Mouse (Mus musculus): ENCODE data around the gene Magt1.
"Not testable (repeated sequence)": the region's sequence is repeated elsewhere in the genome, so short reads cannot be mapped to it uniquely, and the experiment has no call there.

Magt1 gene

DNA sequence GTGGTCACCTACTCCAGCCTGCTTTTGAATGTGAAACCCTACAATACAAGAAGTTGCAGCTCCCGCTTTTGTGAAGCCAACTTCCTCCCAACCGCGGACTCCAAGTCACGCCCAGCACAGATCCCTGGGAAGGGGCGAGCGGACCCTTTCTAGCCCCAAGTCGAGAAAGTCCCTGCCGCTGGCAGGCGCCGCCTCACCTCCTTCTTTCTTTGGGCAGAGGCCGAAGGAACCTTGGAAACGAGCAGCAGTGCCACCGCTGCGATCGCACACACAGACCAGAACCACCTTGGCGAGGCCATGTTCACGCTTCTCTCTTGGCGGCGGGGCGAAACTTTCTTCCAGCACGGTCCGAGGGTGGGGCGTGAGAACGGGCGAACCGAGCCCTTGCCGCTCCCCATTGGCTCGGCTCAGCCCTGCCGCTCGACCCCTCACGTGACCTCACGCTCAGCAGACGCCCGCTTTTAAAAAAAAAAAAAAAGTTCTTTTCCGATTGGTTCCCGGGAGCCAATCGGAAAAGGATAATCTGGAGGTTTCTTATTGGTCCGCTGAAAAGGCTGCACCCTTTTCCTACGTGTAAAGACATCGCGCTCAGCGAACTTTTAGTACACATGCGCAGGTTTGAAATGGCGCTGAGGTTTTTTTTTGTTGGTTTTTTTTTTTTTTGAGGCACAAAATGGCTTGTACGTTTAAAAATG, at the start of gene Magt1:
TSS of gene Magt1 (minus strand) at position 442 of the 695 bp plus-strand sequence.
- peak; percentile 95 for DNase-seq (ENCODE audit: extremely low read depth, low read depth)

DNA sequence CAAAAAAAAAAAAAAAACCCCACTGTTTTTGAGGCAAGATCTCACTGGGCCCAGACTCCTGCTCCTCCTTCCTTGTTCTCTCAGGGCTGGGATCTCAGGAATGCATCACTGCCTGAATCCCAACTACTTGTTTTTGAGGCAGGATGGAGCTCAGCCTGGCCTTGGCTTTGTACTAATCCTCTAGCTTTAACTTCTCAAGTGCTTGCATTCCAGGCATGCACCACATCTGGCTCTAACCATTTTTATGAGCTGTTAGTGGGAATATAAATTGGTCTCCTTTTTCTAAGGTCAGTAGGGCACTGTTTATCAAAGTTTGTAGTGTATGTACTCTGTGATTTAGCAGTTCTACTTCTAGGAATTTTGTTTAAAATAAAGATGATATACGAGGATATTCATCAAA, 36.5 kb upstream of the Magt1 start:
- no peak for DNase-seq (ENCODE audit: extremely low read depth, low read depth)

DNA sequence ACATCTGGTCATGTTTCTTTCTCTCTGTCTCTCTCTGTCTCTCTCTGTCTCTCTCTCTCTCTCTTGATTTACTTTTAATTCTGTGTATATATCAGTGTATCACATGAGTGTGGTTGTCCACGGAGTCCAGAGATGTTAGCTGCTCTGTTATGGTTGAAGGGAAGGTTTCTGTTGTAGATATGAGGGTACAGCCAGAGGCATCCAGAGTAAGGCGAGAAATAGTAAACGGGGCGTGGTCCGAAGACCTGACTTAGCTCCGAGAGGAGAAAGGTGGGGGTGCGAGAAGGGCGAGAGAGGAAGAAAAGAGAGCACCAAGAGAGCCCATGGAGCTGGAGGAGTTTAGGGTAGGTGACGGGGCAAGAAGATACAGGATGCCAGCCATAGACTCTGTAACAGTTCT, 34.2 kb upstream of the Magt1 start:
- DNase-seq (ENCODE audit: extremely low read depth, low read depth): no peak

DNA sequence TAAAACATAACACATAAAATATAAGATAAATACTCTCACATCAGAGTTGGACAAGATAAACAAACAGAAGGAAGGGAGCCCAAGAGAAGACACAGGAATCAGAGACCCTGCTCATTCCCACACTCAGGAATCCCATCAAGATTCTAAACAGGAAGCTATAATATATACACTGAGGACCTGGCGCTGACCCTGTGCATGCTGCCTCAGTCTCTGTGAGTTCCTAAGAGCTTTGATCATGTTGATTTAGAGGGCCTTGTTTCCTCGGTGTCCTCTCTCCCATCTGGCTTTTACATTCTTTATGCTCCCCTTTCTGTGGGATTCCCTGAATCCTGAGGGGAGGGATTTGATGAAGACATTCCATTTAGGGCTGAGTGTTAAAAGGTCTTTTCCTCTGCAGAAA, 33.7 kb upstream of the Magt1 start:
- DNase-seq (ENCODE audit: extremely low read depth, low read depth): no peak

DNA sequence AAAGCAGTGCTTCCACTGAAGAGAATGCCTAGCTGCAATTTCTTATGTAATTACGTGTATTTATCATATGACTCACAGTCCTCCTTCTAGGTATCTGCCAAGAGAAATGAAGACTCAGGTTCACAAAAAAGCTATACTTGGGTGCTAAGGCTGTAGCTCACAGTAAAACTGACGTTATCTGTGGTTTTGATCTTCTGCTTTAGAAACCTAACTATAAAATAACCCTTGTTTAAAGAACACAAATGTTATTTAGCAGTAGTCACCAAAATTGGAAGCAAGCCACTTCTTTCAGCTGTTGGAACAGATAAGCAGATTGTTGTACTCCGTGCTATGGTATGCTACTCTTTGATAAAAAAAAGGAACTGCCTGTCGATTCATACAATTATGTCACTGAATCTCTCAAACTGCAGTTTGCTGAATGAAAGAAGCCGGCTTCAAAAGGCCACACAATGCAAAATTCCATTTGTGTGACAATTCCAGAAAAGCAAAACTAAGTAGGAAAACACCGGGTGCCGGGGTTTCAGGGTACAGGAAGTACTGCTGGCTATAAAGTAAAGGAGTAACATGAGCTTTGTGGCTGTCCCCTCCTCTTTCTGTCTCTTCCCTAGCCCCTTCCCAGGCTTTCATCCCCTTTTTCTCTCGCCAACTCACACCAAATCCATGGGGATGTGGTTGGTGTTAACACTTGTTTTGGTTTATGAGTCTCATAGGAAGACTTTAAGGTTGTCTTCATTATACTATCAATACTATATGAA, 32.3 kb upstream of the Magt1 start:
- peak; percentile 99 for DNase-seq (ENCODE audit: extremely low read depth, low read depth)

DNA sequence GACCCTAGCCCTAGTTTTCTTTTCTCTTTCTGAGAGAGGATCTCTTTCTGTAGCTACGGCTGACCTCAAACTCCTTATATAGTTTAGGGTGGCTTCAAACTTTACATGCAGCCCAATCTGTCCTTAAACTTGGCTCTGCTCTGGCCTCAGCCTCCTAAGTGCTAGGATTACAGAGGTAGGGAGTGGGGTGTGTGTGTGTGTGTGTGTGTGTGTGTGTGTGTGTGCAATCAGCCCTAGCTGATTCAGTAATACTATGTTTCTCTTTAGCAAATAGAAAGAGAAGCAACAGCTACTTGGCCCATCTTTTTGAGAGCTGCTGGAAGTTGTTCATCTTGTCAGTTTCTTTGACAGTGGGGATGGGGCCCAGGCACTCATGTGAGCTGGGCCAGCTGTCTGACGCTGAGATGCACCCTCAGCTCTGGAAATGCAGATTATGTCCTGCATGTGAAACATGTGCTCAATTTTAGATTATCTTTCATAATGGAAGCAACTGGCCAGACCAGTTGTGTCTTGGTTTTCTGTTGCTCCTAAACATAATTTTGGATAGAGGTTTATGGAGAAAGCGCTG, 25.6 kb upstream of the Magt1 start:
- DNase-seq (ENCODE audit: extremely low read depth, low read depth): no peak

DNA sequence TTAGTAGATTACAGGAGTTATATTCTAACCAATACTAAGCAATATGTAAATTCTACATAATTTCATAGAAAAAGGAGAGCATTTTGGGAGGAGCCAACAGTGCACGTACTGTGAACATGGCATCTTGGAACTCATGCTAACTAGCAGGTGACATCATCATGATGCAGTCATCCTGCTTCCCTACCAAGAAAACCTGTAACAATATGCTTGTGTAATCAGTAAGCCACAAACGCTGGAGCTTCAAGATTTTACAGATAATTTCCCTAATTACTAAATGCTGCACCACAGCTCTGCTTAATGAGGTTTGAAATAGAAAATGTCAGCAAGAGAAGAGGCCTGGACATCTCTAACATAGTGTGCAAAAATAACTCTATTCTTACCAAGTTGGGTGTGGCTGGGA, 24.0 kb upstream of the Magt1 start:
- no peak for DNase-seq (ENCODE audit: extremely low read depth, low read depth)

DNA sequence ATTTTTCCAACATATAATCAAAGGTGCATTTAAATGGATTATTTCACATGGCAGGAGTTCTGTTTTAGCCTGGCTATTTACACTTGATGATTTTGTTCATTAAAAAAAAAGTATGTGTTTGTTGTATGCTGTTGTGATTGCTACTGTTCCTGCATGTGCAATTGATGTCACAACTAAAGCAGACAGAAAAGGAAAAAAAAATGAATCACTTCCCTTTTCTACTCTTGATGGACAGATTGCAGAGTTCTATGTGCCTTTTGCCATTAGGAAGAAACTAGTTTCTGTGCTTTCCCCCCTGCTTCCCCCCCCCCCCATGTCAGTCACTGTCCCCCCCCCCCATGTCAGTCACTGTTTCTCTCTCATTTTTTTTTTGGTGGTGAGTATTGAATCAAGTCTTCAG, 19.4 kb upstream of the Magt1 start:
- DNase-seq (ENCODE audit: extremely low read depth, low read depth): no peak

DNA sequence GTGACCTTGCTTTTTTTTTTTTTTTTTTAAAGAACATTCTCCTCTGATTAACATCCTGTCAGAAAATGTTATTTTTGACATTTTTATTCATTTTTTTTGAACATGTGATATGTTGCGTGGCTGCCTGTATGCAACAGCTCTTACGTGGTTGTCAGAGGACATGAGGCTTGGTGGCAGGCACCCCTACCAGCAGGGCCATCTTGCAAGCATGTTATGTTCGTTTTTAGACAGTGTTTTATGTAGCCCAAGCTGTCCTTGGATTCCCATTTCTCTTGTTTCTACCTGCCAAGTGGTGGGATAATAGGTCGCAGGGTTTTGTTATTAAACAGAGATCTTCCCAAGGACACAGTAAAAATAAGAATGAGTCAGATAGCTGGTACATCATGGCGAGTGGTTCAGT, 18.5 kb upstream of the Magt1 start:
- no peak for DNase-seq (ENCODE audit: extremely low read depth, low read depth)

DNA sequence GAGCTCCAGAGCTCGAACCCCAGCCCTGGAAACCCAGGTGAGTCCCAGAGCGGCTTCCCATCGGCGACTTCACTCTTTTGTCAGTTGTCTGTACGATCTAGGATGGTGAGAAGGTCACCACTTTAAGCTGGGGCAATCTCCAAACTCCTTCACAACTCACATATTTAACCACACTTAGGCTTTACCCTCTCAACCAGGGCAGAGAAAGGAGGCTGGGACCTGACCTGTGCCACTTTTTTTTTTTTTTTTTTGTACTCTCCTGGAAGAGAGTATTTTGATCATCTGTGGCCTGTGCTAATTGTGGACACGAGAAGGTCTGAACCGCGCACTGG, 15.6 kb upstream of the Magt1 start:
- DNase-seq (ENCODE audit: extremely low read depth, low read depth): no peak

DNA sequence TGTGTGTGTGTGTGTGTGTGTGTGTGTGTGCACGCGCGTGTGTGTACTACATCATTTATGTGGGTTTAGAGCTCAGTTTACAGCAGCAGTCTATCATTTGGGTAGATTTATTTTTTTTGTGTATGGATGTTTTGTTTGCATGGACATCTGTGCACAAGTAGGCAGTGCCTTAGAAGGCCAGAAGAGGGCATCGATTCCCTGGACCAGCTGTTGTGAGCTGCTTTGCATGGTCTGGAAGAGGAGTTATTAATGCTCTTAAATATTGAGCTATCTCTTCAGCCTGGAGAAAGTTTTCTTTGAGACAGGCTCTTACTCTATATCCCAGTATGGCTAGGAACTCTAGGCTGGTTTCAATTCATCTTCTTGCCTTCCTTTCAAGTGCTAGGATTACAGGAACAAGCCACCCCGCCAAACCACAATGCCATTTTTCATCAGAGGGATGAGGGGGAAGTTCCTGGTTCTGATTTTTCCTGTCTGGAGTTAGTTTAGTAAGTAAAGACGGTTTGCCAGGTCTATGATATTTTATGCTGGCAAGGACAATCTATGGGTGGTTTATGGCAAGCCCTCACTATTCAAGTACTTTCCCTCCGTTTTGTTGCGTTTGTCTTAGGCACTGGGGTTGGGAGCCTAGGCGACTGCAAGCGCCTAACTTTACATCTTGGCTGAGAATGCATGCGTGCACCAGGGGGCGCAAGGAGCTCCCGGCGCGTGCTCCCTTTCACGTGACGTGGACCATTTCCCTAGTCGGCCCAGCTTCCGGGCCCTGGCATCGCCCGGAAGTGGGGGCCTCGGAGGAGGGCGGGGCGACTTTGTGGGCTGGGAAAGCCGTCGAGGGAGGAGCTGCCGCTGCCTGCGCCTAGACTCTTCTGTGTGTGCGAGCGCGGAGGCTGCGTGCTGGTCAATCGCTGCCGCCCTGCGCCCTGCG, 15.0 kb upstream of the Magt1 start, which contains the start of gene Atp7a:
TSS of gene Atp7a (plus strand) at position 859 of the 925 bp plus-strand sequence.
- DNase-seq (ENCODE audit: extremely low read depth, low read depth): peak; percentile 77

DNA sequence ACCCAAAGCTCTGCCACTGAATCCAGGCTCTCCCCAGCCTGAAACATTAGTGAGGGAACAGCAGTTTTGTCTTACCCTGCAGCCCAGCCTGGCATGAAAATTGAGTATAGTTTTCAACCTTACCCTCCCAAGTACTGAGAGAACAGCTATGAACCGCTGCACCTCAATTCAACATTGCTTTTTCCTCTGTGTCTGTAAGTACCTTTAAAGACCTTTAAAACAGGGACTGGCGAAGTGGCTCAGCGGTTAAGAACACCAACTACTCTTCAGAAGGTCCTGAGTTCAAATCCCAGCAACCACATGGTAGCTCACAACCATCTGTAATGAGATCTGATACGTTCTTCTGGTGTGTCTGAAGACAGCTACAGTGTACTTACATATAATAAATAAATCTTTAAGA, 5.8 kb upstream of the Magt1 start:
- DNase-seq (ENCODE audit: extremely low read depth, low read depth): no peak

DNA sequence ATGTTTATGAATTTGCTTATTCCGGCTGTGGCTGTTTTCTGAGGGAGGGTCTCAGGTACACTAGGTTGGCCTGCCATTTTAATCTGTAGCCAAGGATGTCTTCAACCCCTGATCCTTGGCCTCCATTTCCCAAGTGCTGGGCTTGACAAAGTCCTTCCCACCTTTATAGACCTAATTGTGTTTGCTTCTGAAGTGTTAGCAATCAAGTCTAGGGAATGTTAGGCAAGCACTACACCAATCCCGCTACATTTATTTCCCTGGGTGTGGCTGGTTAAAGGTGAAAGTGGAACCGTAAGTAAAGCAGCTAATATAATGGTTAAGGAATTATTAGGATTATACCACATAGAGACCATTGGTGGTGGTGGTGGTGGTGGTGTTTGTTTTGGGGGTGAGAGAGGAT, 5.4 kb upstream of the Magt1 start:
- no peak for DNase-seq (ENCODE audit: extremely low read depth, low read depth)

DNA sequence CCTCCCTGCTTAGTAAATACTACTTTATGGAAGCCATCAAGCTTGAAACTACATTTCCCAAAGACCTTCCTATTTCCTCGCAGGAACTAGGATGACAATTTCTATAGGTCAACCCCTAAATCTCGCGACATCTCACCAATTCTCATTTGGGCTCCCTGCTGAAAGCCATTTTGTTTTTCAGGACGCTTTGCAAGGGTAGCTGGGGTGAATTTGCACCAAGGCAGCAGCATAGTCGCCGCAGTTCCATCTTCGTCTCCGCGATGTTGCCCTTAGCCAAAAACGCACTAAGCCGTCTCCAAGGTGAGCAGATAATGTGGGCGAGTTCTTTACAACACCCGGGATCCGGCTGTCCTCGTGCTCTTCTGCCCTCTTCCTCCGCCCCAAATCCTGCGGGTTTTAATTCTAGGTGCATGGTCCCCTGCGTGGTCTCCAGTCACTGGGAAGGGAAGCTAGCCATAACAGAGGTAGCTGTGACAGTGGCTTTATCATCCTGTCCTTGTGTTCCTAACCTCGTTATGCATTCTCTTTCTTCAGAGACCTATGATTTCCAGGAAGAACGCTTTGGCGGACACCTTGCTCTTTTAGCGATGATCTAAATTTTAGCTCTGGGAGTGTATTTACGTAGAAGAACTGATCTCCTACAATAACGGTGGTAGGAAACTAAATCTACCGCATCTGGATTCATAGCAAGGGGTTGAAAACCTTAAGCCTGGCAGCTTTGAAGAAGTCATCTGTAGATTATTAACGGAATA, 4.0 kb upstream of the Magt1 start, which contains the start of gene Cox7b:
TSS of gene Cox7b (plus strand) at position 130 of the 752 bp plus-strand sequence.
- peak; percentile 97 for DNase-seq (ENCODE audit: extremely low read depth, low read depth)

DNA sequence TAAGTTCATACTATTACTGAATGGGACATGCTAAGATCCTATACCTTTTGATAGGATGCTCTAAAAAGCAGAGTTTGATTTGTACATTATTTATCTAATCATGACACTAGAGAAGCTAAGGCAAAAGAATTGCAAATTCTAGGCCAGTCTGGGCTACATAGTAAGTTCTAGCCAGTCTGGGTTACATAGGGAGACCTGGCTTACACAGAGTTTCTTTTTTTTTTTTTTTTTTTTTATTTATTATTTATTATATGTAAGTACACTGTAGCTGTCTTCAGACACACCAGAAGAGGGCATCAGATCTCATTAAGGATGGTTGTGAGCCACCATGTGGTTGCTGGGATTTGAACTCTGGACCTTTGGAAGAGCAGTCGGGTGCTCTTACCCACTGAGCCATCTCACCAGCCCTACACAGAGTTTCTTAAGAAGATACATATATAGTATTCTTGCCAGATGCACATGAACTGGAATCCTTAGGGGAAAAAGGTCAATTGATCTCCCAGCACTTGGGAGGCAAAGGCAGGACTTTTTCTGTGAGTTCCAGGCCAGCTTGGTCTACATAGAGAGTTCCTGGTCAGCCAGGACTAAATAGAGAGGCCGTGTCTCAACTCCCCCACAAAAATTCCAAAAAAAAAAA, 3.2 kb upstream of the Magt1 start:
- DNase-seq (ENCODE audit: extremely low read depth, low read depth): not testable (repeated sequence)

DNA sequence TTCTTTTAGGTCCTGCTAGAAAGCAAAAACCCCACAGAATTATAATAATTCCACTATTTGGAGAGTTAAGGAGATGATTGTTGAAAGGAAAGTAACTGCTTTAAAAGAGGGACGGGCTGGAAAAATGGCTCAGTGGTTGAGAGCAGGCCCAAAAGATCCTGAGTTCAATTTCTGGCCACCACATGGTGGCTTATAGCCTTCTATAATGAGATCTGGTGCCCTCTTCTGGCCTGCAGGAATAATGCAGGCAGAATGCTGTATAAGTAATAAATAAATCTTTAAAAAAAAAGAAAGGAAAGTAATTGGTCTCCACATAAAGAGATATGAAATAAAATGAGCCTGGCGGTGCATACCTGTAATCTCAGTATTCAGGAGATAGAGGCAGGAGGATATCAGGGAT, 1.5 kb upstream of the Magt1 start:
- peak; percentile 79 for DNase-seq (ENCODE audit: extremely low read depth, low read depth)

DNA sequence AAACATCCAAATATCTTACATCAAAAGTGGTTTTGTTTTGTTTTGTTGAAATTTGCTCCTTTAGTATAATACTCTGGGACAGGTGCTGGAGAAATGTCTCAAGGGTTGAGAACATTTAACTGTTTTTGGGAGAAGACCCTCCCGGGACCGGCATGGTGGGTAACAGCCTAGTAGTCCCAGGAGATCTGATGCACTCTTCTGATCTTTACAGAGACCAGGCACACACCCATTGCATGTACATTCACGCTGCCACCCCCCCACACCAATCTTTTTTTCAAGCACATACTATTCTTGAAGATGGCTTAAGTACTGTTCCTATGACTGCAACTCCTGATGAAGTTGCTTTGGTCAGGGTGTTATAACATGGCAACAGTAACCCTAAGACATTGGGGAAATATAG, 853 bp upstream of the Magt1 start:
- DNase-seq (ENCODE audit: extremely low read depth, low read depth): no peak

DNA sequence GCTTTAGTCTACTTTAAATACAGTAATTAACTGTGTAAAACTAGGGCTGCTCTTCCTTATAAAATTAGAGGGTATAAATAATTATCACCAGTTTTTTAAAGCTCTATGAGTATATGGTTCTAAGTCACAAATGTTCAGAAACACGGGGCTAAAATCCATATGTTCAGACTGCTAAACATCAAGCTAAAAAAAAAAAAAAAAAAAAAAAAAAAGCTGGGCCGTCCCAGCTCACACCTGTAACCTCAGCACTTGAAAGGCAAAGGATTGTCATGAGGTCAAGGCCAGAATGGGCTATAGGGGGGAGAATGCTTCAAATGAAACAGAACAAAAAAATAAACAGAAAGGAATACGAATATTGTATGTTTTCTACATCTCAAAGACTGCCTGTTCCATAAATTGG, 944 bp downstream of the Magt1 start:
- no peak for DNase-seq (ENCODE audit: extremely low read depth, low read depth)

DNA sequence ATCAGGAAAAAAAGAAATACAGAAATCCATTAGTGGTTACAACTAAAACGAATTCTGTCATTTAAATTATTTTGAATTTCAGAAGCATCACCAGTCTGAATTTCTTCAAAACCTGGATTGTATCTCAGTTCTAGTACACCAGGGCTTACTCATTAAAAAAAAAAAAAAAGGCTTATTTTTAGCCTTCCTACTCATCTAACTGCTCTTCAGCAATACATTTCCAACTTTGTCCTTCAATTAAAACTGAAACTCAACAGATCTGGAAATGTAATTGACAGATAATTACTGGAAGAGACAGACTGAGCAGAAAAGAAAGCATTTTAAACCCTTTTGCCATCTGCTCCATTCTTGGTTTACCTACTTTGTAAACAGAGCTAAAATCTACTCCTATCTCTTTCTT, 10.1 kb downstream of the Magt1 start:
- no peak for DNase-seq (ENCODE audit: extremely low read depth, low read depth)

DNA sequence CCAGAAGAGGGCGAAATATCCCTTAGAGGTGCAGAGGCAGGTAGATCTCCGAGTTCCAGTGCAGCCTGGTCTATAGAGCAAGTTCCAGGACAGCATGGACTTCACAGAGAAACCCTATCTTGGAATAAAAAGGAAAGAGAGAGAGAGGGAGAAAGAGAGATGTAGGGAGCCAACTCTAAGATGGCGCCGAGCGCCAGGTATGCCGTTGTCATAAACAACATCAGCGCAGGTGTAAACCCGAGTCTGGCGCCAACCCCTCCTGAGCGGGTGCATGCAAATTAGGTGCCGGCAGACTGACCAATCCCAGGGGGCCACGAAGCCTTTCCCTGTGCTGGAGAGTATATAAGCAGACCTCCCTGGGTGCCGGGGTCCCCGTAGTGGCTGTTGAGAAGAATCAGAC, 54.6 kb downstream of the Magt1 start:
- DNase-seq (ENCODE audit: extremely low read depth, low read depth): not testable (repeated sequence)
